Mouse (Mus musculus): Measurements from ENCODE around the gene St6gal1.

The St6gal1 gene

GRCm38 (mm10) chr16:23253620-23254019 lies 29.1 kb downstream of the St6gal1 start:
- 57% methylated on average over 6 of the region's 6 CpGs for WGBS

GRCm38 (mm10) chr16:23254062-23254461 lies 29.5 kb downstream of the St6gal1 start:
- whole genome bisulfite sequencing: 46% methylated on average over 1 of the region's 1 CpGs

- 74% methylated on average over 7 of the region's 7 CpGs for WGBS
Observed at GRCm38 (mm10) chr16:23256638-23257037, 32.1 kb downstream of the St6gal1 start.

- 70% methylated on average over 7 of the region's 7 CpGs for WGBS
Observed at GRCm38 (mm10) chr16:23258429-23258822, 33.9 kb downstream of the St6gal1 start.

- WGBS: 51% methylated on average over 4 of the region's 4 CpGs
Observed at GRCm38 (mm10) chr16:23258823-23259457, 34.4 kb downstream of the St6gal1 start.

GRCm38 (mm10) chr16:23259580-23259979 lies 35.0 kb downstream of the St6gal1 start:
- 75% methylated on average over 3 of the region's 3 CpGs for WGBS

GRCm38 (mm10) chr16:23262131-23262768 lies 37.7 kb downstream of the St6gal1 start:
- 38% methylated on average over 4 of the region's 10 CpGs for WGBS

- WGBS: 87% methylated on average over 5 of the region's 5 CpGs
Observed at GRCm38 (mm10) chr16:23262846-23263245, 38.3 kb downstream of the St6gal1 start.

- WGBS: 77% methylated on average over 12 of the region's 12 CpGs
Observed at GRCm38 (mm10) chr16:23264999-23265398, 40.5 kb downstream of the St6gal1 start.

GRCm38 (mm10) chr16:23265481-23265880 lies 40.9 kb downstream of the St6gal1 start:
- 52% methylated on average over 6 of the region's 6 CpGs for WGBS

GRCm38 (mm10) chr16:23266293-23266692 lies 41.8 kb downstream of the St6gal1 start:
- WGBS: 94% methylated on average over 11 of the region's 11 CpGs

- WGBS: 85% methylated on average over 4 of the region's 4 CpGs
Observed at GRCm38 (mm10) chr16:23266896-23267295, 42.4 kb downstream of the St6gal1 start.

GRCm38 (mm10) chr16:23268231-23268630 lies 43.7 kb downstream of the St6gal1 start:
- WGBS: 84% methylated on average over 7 of the region's 7 CpGs

- 83% methylated on average over 17 of the region's 17 CpGs for WGBS
Observed at GRCm38 (mm10) chr16:23269056-23269983, 44.8 kb downstream of the St6gal1 start.

GRCm38 (mm10) chr16:23269984-23270912 lies 45.7 kb downstream of the St6gal1 start:
- WGBS: 62% methylated on average over 10 of the region's 10 CpGs

- 34% methylated on average over 2 of the region's 3 CpGs for WGBS
Observed at GRCm38 (mm10) chr16:23270913-23271253, 46.3 kb downstream of the St6gal1 start.

- WGBS: 63% methylated on average over 14 of the region's 14 CpGs
Observed at GRCm38 (mm10) chr16:23271746-23272520, 47.4 kb downstream of the St6gal1 start.

- 54% methylated on average over 9 of the region's 9 CpGs for WGBS
Observed at GRCm38 (mm10) chr16:23272521-23273230, 48.1 kb downstream of the St6gal1 start.

- WGBS: 90% methylated on average over 6 of the region's 6 CpGs
Observed at GRCm38 (mm10) chr16:23274005-23274404, 49.5 kb downstream of the St6gal1 start.

Data from cerebral cortex, adult 2 months (tissue).